Mouse (Mus musculus): ENCODE data around the gene Spata31d1d.
A peak's percentile ranks its signal among the peaks of the same experiment; 100 is the strongest.

Gene Spata31d1d

DNA sequence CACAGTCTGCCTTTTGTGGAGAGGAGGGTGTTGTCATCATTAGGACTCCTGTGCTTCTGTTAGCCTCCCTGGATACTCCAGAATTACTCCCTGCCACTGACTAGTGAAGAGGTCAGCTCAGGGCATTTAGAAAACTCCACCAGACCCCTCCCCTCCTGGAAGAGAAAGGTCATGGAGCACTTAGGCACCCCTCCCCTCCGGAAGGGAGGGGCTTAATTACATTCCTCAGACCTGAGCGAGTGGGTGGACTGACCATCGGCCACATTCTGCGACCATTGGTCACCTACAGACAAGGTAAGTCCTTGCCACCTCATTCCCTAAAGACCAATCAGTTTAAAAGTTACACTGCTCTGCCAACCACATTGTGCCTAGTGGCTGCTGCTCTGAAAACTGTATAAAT is 52.2 kb downstream of the Spata31d1d start:
- no peak for DNase-seq (ENCODE audit: low read depth, low spot score)
- Histone ChIP-seq H3K27me3 (ENCODE audit: control insufficient read depth, insufficient read depth, low read length, poor library complexity, severe bottlenecking) (no peaks in the 10 kb centered on the region), H3K36me3 (ENCODE audit: control insufficient read depth, insufficient read depth, low read length, poor library complexity, severe bottlenecking) (no peaks in the 10 kb centered on the region)

DNA sequence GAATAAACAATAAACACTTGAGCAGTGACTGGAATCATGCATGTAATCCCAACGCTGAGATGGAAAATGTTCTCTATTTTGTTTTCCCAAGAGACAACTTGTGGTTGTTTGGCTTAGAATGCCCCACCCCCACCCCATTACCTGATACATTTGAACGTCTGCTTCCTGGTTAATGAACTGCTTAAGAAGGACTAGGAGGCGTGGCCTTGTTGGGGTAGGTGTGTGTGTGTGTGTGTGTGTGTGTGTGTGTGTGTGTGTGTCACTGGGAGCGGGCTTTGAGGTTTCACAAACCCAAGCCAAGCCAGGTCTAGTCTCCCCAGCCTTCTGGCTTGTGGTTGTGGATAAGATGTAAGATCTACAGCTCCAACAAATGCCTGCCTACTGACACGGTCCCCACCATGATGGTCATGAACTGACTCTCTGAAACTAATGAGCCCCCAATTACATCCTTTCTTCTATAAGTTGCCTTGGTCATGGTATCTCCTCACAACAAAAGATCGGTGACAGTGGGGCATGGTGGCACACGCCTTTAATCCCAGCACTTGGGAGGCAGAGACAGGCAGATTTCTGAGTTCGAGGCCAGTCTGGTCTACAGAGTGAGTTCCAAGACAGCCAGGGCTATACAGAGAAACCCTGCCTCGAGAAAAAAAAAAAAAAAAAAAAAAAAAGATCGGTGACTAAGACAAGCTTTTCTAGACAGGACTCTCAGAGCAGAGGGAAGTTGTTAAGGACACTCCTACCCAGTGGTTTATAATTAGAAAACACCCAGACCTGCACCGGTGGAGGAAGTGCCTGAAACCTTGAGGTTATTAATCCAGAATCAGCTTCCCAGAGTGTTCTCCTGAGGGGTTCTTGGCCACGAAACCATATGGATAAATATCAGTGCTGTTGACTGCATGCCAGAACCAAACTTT is 55.0 kb downstream of the Spata31d1d start:
- DNase-seq (ENCODE audit: low read depth, low spot score) = peak; percentile 43
- no peaks in the 10 kb centered on the region for H3K36me3 ChIP-seq (ENCODE audit: control insufficient read depth, insufficient read depth, low read length, poor library complexity, severe bottlenecking)
- no peaks in the 10 kb centered on the region for H3K27me3 ChIP-seq (ENCODE audit: control insufficient read depth, insufficient read depth, low read length, poor library complexity, severe bottlenecking)

All from splenic B cell, adult 2 months (primary cell).